Mouse (Mus musculus) myocyte (in vitro differentiated cells): ENCODE measurements at regions not wholly inside any gene's neighbourhood (a gene's known extent, or its start where the extent isn't known, plus 50 kb on each side); places are given as distances from the start of the nearest gene placed in this dataset.

Experiments used
- E2F4 ChIP-seq: IDR thresholded peaks from one replicate; pipeline ENCODE4 v1.6.1; 2011; ENCODE audit warnings: mild to moderate bottlenecking, control low read depth, moderate library complexity; ENCODE audit not compliant: insufficient read depth
- MAX ChIP-seq: IDR thresholded peaks from one replicate; pipeline ENCODE4 v1.6.1; 2011; ENCODE audit warnings: low read depth, mild to moderate bottlenecking, control low read depth
- MYOD1 ChIP-seq, 3 experiments: IDR thresholded peaks; one replicate each; pipeline ENCODE4 v1.6.1; 2011; ENCODE audit warnings: control low read depth in 2 of 3, low read depth in 2 of 3, mild to moderate bottlenecking in 2 of 3, moderate library complexity in 1 of 3; ENCODE audit not compliant: insufficient read length in 2 of 3, control insufficient read depth in 1 of 3
- MYOG ChIP-seq, 3 experiments: IDR thresholded peaks; one replicate each; pipeline ENCODE4 v1.6.1; 2011; ENCODE audit warnings: control low read depth in 2 of 3, low read depth in 2 of 3, mild to moderate bottlenecking in 2 of 3; ENCODE audit not compliant: insufficient read length in 2 of 3, control insufficient read depth in 1 of 3, insufficient read depth in 1 of 3
- POLR2A ChIP-seq: IDR thresholded peaks from one replicate; pipeline ENCODE4 v1.6.1; 2011; ENCODE audit warnings: low read depth, mild to moderate bottlenecking, control low read depth, moderate library complexity; ENCODE audit not compliant: insufficient read length
- USF1 ChIP-seq: IDR thresholded peaks from one replicate; pipeline ENCODE4 v1.6.1; 2011; ENCODE audit warnings: low read depth, mild to moderate bottlenecking, control low read depth, moderate library complexity

DNA sequence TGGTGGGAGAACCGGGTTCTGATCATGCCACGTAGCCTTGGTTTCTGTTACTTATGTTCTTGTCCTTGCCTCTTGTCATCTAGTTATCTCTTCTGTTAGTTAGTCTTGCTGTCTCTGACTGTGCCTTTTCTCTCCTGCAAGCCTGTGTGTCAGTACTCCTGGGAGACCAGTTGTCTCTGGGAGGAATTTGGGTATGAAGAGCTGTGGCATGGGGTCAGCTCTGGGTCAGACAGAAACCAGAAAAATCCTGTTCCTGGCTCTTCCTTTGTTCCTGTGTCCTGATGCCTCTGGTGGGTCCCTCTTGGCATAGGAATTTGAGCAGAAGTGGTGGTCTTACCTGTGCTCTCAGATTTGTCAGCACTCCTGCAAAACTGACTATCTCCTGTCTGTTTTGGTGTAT, 609.0 kb downstream of the Cypt12 start:
- no peak for TF ChIP-seq POLR2A
- TF ChIP-seq USF1, result no peak
- TF ChIP-seq MYOG (IDR thresholded peaks at IDR 0.05; ENCODE audit: control insufficient read depth in 1 of 3, insufficient read depth in 1 of 3, insufficient read length in 2 of 3, low read depth in 2 of 3), result no peak
- TF ChIP-seq MYOD1 (IDR thresholded peaks at IDR 0.05; ENCODE audit: control insufficient read depth in 1 of 3, insufficient read length in 2 of 3, low read depth in 2 of 3), result no peak
- no peak for TF ChIP-seq MAX
- TF ChIP-seq E2F4, result no peak
